Mouse (Mus musculus): ENCODE measurements at regions not wholly inside any gene's neighbourhood (a gene's known extent, or its start where the extent isn't known, plus 50 kb on each side); places are given as distances from the start of the nearest gene placed in this dataset.
"Not testable (repeated sequence)": the region's sequence is repeated elsewhere in the genome, so short reads cannot be mapped to it uniquely, and the experiment has no call there.

DNA sequence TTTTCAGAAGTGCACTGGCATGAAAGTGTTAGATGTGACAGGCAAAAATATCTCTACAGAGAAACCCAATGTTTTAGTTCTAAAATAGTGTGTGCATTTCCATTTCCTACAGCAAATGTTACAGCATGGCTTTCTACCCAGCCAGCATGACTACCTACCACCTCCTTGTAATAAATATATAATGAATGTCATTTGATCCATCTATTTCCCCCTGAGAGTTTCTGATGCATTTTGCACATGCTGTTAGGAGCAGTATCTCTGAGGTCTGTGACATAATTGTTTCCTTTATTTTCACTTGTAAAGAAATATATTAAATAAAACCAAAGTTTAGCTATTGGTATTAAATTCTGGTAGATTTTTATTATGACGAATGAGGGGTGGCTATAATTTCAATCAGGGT is 1086.4 kb downstream of the Diaph3 start:
- Histone ChIP-seq H3K4me1 (peaks cover 2% of the 10 kb centered on the region; the same call in 1 of the 2 replicates), H3K27me3 (no peaks in the 10 kb centered on the region), H3K4me3 (no peak overlapping the region), H3K36me3 (no peaks in the 10 kb centered on the region), H3K27ac (no peak overlapping the region), H3K4me2 (replicated peaks) (no peak overlapping the region), H3K9ac (no peak overlapping the region), H3K9me3 (no peaks in the 10 kb centered on the region)
- ATAC-seq (ENCODE audit: insufficient number of reproducible peaks, insufficient read depth, low FRiP score, low TSS enrichment), result no peak
- 81% methylated on average over 1 of the region's 1 CpGs for WGBS

DNA sequence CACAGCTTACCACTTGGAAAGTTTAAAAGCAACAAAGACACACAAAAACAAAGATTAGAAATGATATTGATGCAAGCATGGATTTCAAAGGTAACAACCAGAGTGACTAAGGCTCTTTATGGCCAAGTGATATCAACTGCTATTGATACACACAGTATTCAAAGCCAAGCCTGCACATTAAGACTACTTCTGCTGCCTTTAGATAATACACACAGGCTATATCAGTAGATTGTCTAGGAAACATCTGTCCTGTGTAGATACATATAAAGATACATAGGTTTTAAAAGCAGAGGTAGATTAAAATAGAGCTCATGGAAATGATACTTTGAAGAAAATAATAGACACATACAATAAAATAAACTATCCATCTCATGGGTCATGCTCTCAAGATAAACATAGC is 1111.6 kb downstream of the Diaph3 start:
- Histone ChIP-seq H3K27ac (no peak overlapping the region), H3K27me3 (no peaks in the 10 kb centered on the region), H3K9me3 (no peaks in the 10 kb centered on the region), H3K4me3 (no peak overlapping the region), H3K9ac (no peak overlapping the region), H3K36me3 (no peaks in the 10 kb centered on the region), H3K4me1 (no peaks in the 10 kb centered on the region), H3K4me2 (replicated peaks) (no peak overlapping the region)
- ATAC-seq (ENCODE audit: insufficient number of reproducible peaks, insufficient read depth, low FRiP score, low TSS enrichment), result no peak

DNA sequence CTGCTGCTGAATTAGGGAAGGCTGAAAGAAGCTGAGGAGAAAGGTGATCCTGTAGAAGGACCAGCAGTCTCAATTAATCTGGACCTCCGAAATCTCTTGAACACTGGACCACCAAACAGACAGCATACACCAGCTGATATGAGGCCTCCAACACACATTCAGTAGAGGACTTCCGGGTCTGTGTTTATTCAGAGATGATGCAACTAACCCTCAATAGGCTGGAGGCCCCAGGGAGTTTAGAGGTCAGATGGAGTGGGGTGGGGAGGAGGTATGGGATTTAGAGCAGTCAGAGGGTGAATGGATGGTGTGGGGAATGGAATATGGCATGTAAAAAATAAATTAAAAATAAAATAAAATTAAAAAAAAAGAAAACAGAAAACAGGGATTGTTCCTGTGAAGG is 1123.4 kb downstream of the Diaph3 start:
- ATAC-seq (ENCODE audit: insufficient number of reproducible peaks, insufficient read depth, low FRiP score, low TSS enrichment); H3K9ac ChIP-seq; H3K4me3 ChIP-seq; H3K36me3 ChIP-seq; H3K4me2 ChIP-seq (replicated peaks); H3K27me3 ChIP-seq; H3K4me1 ChIP-seq; H3K9me3 ChIP-seq; H3K27ac ChIP-seq: not testable (repeated sequence)
- 80% methylated on average over 2 of the region's 2 CpGs for WGBS
